ENCODE assay signal across 11 mouse cellular contexts in the genomic region with DNA sequence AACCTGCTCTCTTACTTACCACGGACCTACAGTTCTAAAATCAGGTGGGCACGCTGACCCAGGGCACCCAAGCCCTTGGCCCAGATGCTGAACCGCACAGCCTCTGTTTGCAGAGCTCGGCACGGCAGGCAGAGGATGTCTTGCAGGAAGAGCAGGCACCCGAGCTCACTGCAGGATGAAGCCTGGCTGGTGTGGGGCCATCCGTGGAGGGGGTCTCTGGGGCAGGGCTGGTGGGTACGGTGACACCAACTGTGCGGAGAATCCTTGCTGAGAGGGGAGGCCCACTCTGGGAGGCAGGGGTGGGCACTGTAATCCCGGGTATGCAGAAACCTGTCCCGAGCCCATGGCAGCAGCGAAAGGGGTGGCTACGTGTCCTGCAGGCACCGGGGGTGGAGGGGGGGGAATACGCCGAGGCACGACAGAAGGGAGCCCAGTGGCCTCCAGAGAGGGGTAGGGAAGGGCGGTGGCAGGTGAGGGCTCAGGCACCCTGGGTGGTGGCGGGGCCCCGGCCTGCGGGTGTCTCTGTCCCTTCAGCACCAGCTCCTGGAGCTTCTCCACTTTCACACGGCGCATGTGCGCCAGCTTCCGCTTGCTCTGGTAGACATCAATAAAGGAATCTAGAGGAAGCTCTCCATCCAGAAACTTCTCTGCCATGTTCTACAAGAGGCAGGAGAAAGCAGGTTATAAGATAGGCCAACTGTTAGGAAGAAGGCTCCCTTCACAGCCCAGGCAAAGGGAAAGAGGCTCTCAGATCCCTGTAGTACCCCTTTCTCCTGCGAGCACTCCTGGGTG. TPM values are rescaled to one million over a fixed set of nuclear protein-coding genes. Genes with fewer than 3 reads are reported as not detected.
DNase-seq lines count a peak whose midpoint lies in the region; ATAC-seq and TF ChIP-seq lines count a peak whose summit lies in the region.
"Had no signal": no experiment of that assay in that cellular context is flagged by ENCODE, and none has a peak within 500 bp of the region (broad histone marks: within the 10 kb centered on the region; RNA-seq: fewer than 3 reads in every experiment).

No protein-coding gene starts in this region.

- H3K4me2 ChIP-seq in forebrain, embryonic 15.5 days (replicated peaks) = no peak overlapping the region
- H3K4me2 ChIP-seq in forebrain, postnatal 0 days (ENCODE audit: low read depth) = no peak overlapping the region
- no peak overlapping the region for H3K4me2 ChIP-seq in kidney, embryonic 15.5 days
- no peak overlapping the region for H3K4me2 ChIP-seq in hindbrain, embryonic 16.5 days (ENCODE audit: low read length)
- H3K4me2 ChIP-seq: heart, embryonic 12.5 days; intestine, embryonic 15.5 days had no signal

- peaks cover 72% of the 10 kb centered on the region for H3K36me3 ChIP-seq in forebrain, embryonic 15.5 days
- peaks cover 80% of the 10 kb centered on the region for H3K36me3 ChIP-seq in forebrain, postnatal 0 days (ENCODE audit: insufficient read depth)
- peaks cover 79% of the 10 kb centered on the region for H3K36me3 ChIP-seq in kidney, embryonic 15.5 days
- H3K36me3 ChIP-seq in G1E (replicated peaks) = peaks cover 99% of the 10 kb centered on the region
- H3K36me3 ChIP-seq in hindbrain, embryonic 16.5 days (ENCODE audit: control insufficient read depth, insufficient read depth, low read length) = peaks cover 40% of the 10 kb centered on the region

- 90% methylated on average over 26 of the region's 26 CpGs for WGBS in forebrain, embryonic 15.5 days
- WGBS in forebrain, postnatal 0 days = 86% methylated on average over 26 of the region's 26 CpGs
- WGBS in kidney, embryonic 15.5 days = 88% methylated on average over 26 of the region's 26 CpGs
- 81% methylated on average over 26 of the region's 26 CpGs for WGBS in hindbrain, embryonic 16.5 days

- no peak for ATAC-seq in forebrain, embryonic 15.5 days (replicated peaks)
- ATAC-seq in forebrain, postnatal 0 days = no peak
- no peak for ATAC-seq in kidney, embryonic 15.5 days (replicated peaks; ENCODE audit: low FRiP score)
- no peak for ATAC-seq in G1E (ENCODE audit: extremely low read depth, insufficient number of reproducible peaks, low FRiP score, poor library complexity, severe bottlenecking)
- no peak for ATAC-seq in hindbrain, embryonic 16.5 days
- ATAC-seq: intestine, embryonic 15.5 days had no signal

- TF ChIP-seq CTCF in forebrain, postnatal 0 days (IDR thresholded peaks at IDR 0.05; ENCODE audit: low read depth) = no peak
- TF ChIP-seq CTCF in G1E (IDR thresholded peaks at IDR 0.05; ENCODE audit: low read depth, low read length) = no peak

- no peaks in the 10 kb centered on the region for H3K27me3 ChIP-seq in forebrain, embryonic 15.5 days
- H3K27me3 ChIP-seq in forebrain, postnatal 0 days (ENCODE audit: insufficient read depth, low read length) = no peaks in the 10 kb centered on the region
- no peaks in the 10 kb centered on the region for H3K27me3 ChIP-seq in kidney, embryonic 15.5 days
- no peaks in the 10 kb centered on the region for H3K27me3 ChIP-seq in G1E (ENCODE audit: insufficient read depth, low read length)
- H3K27me3 ChIP-seq in hindbrain, embryonic 16.5 days (replicated peaks; ENCODE audit: control insufficient read depth, insufficient read depth, low read length) = no peaks in the 10 kb centered on the region
- H3K27me3 ChIP-seq: heart, embryonic 12.5 days; intestine, embryonic 15.5 days had no signal

- H3K9ac ChIP-seq in forebrain, embryonic 15.5 days (replicated peaks) = no peak overlapping the region
- no peak overlapping the region for H3K9ac ChIP-seq in forebrain, postnatal 0 days
- H3K9ac ChIP-seq in kidney, embryonic 15.5 days = no peak overlapping the region
- H3K9ac ChIP-seq in hindbrain, embryonic 16.5 days (ENCODE audit: low read depth, low read length) = no peak overlapping the region
- H3K9ac ChIP-seq: heart, embryonic 12.5 days; intestine, embryonic 15.5 days had no signal

- H3K9me3 ChIP-seq in forebrain, embryonic 15.5 days = no peaks in the 10 kb centered on the region
- no peaks in the 10 kb centered on the region for H3K9me3 ChIP-seq in forebrain, postnatal 0 days (ENCODE audit: low read length)
- H3K9me3 ChIP-seq in kidney, embryonic 15.5 days (replicated peaks) = no peaks in the 10 kb centered on the region
- no peaks in the 10 kb centered on the region for H3K9me3 ChIP-seq in G1E (replicated peaks)
- no peaks in the 10 kb centered on the region for H3K9me3 ChIP-seq in hindbrain, embryonic 16.5 days (ENCODE audit: control insufficient read depth, low read length)
- H3K9me3 ChIP-seq: heart, embryonic 12.5 days; intestine, embryonic 15.5 days had no signal

- peaks cover 31% of the 10 kb centered on the region for H3K4me1 ChIP-seq in forebrain, embryonic 15.5 days
- H3K4me1 ChIP-seq in forebrain, postnatal 0 days (ENCODE audit: insufficient read depth) = peaks cover 5% of the 10 kb centered on the region; the same call in 1 of the 2 replicates
- peaks cover 30% of the 10 kb centered on the region for H3K4me1 ChIP-seq in kidney, embryonic 15.5 days
- H3K4me1 ChIP-seq in G1E (ENCODE audit: insufficient read depth, low read depth, low read length) = peaks cover 12% of the 10 kb centered on the region
- peaks cover 19% of the 10 kb centered on the region for H3K4me1 ChIP-seq in hindbrain, embryonic 16.5 days (ENCODE audit: control insufficient read depth, insufficient read depth, low read depth, low read length)

- peak overlapping the region; percentile 31 for H3K27ac ChIP-seq in forebrain, embryonic 15.5 days (replicated peaks)
- no peak overlapping the region for H3K27ac ChIP-seq in forebrain, postnatal 0 days (ENCODE audit: low read depth, low read length)
- peak overlapping the region; percentile 74 for H3K27ac ChIP-seq in kidney, embryonic 15.5 days
- peak overlapping the region; percentile 36; the same call in 1 of the 2 replicates for H3K27ac ChIP-seq in hindbrain, embryonic 16.5 days (ENCODE audit: low read depth, low read length)

- DNase-seq in forebrain, postnatal 0 days = no peak
- no peak for DNase-seq in kidney, postnatal 14 days
- DNase-seq in G1E (ENCODE audit: low spot score) = no peak
- DNase-seq in lung, postnatal 10 days = no peak
- DNase-seq: layer of hippocampus, postnatal 36 days; right cerebral cortex, postnatal 4 days had no signal

- H3K4me3 ChIP-seq in forebrain, embryonic 15.5 days = no peak overlapping the region
- no peak overlapping the region for H3K4me3 ChIP-seq in forebrain, postnatal 0 days (ENCODE audit: low read depth, low read length)
- no peak overlapping the region for H3K4me3 ChIP-seq in kidney, embryonic 15.5 days (replicated peaks)
- peak overlapping the region; percentile 7; the same call in 1 of the 2 replicates for H3K4me3 ChIP-seq in G1E (ENCODE audit: low read depth, low read length)
- H3K4me3 ChIP-seq in hindbrain, embryonic 16.5 days (ENCODE audit: low read length) = no peak overlapping the region
- H3K4me3 ChIP-seq: heart, embryonic 12.5 days; intestine, embryonic 15.5 days had no signal

RNA-seq across cellular contexts. Expression of gene Vps37b, which starts 25.8 kb away (rescaled TPM):
- polyA plus RNA-seq in forebrain, embryonic 15.5 days (2015; fragmentation: Nextera tagmentation; extraction: Ambion mirVana) = 106 and 109 TPM in 2 replicates
- total RNA-seq in forebrain, postnatal 0 days (2014; rRNA removed) = 62.0 and 62.2 TPM in 2 replicates
- polyA plus RNA-seq in forebrain, postnatal 0 days (2015; fragmentation: Nextera tagmentation; extraction: Ambion mirVana) = 76.5 and 90.8 TPM in 2 replicates
- 33.8 and 35.3 TPM in 2 replicates for polyA plus RNA-seq in kidney, embryonic 15.5 days (2015; fragmentation: Nextera tagmentation; extraction: Ambion mirVana)
- total RNA-seq in G1E (2014; fragmentation: Nextera tagmentation) = 55.7 and 64.1 TPM in 2 replicates
- total RNA-seq in G1E (2017) = 26.2 and 27.5 TPM in 2 replicates
- 135 and 192 TPM in 2 replicates for polyA plus RNA-seq in G1E (2012)
- polyA plus RNA-seq in hindbrain, embryonic 16.5 days (2015; fragmentation: Nextera tagmentation; extraction: Ambion mirVana) = 70.9 and 81.1 TPM in 2 replicates

RNA-seq across cellular contexts. Expression of gene Hip1r, which starts 32.9 kb away (rescaled TPM):
- polyA plus RNA-seq in forebrain, embryonic 15.5 days (2015; fragmentation: Nextera tagmentation; extraction: Ambion mirVana) = 26.9 and 27.5 TPM in 2 replicates
- total RNA-seq in forebrain, postnatal 0 days (2014; rRNA removed) = 52.2 and 55.0 TPM in 2 replicates
- polyA plus RNA-seq in forebrain, postnatal 0 days (2015; fragmentation: Nextera tagmentation; extraction: Ambion mirVana) = 22.2 and 29.8 TPM in 2 replicates
- polyA plus RNA-seq in kidney, embryonic 15.5 days (2015; fragmentation: Nextera tagmentation; extraction: Ambion mirVana) = 18.2 and 20.0 TPM in 2 replicates
- 14.2 and 21.7 TPM in 2 replicates for total RNA-seq in G1E (2014; fragmentation: Nextera tagmentation)
- 5.6 and 7.9 TPM in 2 replicates for total RNA-seq in G1E (2017)
- 14.9 and 16.5 TPM in 2 replicates for polyA plus RNA-seq in G1E (2012)
- 34.3 and 35.3 TPM in 2 replicates for polyA plus RNA-seq in hindbrain, embryonic 16.5 days (2015; fragmentation: Nextera tagmentation; extraction: Ambion mirVana)
